Mouse (Mus musculus): Measurements from ENCODE around the gene Plekhg2. TPM values are rescaled to one million over a fixed set of nuclear protein-coding genes. Genes with fewer than 3 reads are reported as not detected.

Gene Plekhg2
- polyA plus RNA-seq (2014; fragmentation: Illumina TruSeq; extraction: RNeasy Lipid Tissue Mini Kit (QIAGEN cat#74804); ENCODE audit: insufficient read depth, low read depth, low replicate concordance), result 9.7 TPM

GRCm38 (mm10) chr7:28372251-28373108, at the start of gene Plekhg2:
TSS of gene Plekhg2 (minus strand) at chr7:28372599.

DNA sequence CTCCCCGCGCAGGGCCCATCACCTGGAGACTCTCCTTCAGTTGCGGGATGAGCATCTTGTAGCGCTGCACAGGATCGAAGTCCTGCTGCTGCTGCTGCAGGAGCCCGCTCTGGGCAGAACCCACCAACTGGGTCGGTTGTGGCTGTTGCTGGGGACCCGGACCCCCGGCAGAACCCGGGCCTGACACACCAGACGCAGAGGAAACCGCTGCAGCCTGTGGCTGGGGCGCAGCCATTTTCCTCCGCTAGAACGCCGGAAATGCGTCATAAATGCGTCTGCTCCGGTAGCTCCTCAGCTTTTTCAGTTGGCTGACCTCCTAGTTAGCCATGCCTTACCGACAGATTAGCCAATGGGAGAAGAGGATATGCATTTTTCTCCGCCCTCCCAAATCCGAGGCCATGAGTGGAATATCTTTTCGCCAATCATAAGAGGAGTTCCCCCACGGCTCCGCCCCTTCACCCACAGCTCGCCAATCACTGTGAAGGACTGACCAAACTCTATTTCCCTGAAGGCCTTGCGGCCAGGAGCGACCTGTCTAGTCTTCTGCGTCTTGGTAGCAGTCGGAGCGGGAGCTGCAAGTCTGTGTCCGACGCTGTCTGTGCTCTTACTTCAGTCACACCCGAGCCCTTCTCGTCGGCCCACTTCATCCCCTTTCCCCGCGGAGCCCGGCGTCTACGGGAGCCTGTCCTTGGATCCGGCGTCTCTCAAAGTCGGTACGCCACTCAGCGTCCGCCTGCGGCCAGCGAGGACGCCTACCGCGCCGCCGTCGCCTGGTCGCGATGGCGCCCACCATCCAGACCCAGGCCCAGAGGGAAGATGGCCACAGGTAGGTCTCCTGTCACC, 20.3 kb upstream of the Plekhg2 start, which contains the start of the genes Med29 and Paf1:
TSS of gene Med29 (minus strand) at position 280 of the 843 bp plus-strand sequence.
TSS of gene Paf1 (plus strand) at position 523 of the 843 bp plus-strand sequence.

GRCm38 (mm10) chr7:28380237-28381016, 8.0 kb upstream of the Plekhg2 start, which contains the start of gene Zfp36:
TSS of gene Zfp36 (minus strand) at chr7:28380253.

DNA sequence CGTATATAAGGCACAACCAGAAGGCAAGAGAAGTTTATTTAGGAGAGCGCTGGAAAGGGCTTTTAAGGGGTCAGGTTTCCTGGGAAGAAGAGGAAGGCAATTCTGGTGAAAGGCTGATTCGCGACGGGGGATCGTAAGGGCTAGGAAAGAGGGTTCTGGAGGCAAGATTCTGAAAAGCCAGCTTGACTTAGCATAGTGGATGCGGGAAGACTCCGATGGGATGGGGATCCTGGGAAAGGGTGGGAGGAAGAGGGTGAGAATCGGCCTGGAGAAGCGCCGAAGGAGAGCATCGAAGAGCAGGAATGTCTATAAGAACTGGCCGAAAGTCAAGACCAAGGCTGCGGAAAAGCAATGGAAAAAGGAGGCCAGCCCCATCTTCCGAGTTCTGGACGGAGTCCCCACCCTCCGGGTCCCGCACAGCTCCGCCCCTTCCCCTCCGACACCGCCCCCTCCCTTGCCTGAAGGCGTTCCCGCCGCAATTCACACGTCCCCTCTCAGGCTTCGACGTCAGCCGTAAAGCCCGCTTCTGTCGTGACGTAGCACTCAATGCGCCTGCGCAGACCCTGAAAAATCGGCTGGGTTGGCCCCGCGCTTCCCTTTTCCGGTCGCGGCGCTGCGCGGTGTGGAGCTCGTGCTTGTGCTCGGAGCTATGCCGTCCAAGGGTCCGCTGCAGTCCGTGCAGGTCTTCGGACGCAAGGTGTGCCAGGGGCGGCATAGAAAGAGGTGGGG, 22.1 kb downstream of the Plekhg2 start, which contains the start of gene Rps16:
TSS of gene Rps16 (plus strand) at position 498 of the 729 bp plus-strand sequence.

DNA sequence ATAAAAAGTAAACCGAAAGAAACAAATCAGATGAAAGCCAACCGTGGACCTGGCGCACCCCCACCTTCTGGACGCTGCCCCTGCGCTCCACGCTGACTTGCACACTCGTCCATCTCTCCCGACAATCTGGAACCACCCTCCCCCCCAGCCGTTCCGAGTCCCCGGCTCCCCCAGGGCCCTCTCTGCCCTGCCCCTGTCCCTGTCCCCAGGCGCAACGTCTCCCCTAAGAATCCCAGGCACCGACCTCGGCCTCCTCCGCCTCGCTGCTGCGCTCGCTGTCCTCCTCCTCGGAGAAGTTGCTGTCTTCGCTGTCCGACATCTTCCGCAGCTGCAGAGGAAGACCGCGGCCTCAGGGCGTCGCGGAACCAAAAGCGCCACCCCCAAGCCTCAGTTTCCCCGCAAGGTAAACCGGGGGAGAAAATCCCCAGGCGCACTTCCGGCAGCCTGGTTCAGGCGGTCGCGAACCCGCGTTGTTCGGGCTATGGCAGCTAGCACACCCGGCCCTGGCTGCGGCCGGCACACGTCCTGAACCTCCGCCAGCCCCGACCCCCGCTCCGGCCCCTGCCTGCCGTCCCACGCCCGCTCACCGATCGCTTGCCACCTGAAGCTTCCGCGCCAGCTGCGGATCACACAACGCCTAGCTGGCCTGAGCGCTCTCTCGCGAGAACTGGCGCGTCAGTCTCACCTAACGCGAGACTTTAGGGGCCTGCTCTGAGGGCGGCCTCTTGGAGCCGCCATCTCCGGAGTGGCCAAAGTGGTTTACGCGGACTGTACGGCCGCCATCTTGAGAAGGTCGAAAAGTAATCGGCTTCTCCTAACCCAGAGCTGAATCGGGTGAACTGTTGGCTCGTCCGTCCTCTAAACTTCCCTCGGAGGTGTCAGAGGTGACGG, 34.0 kb downstream of the Plekhg2 start, which contains the start of gene Supt5:
TSS of gene Supt5 (minus strand) at position 639 of the 891 bp plus-strand sequence.

DNA sequence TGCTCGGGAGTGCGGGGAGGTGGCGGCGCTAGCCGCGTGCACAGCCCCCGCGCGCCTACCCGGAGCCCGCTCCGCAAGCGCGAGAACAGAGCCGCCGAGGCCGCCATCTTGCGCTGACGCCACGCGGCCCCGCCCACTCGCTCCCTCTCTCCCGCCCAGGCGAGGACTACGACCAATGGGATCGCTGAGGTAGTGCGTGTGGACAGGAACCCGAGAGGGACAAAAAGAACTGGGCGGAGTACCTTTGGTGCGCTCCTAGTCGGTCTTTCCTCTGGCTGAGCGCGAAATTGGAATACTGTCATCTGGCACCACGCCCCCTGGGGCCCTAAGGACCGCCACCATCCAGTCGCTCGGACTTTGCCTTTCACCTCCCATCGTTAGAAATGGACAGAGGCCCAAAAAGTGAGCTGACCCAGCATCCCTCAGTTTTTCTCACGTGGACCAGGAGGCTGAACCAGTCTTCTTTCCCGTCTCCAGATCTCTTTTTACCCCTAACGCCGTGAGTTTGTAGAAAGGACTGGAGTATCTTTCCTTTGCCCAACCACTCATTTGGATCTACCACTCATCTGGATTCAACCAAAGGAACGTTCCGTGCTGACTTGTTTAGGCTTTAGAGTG, 60.4 kb downstream of the Plekhg2 start, which contains the start of gene Timm50:
TSS of gene Timm50 (minus strand) at position 147 of the 618 bp plus-strand sequence.

Other genes with a start within 250 kb of the Plekhg2 start
- 0.51 TPM for gene 9530053A07Rik, start 243.1 kb downstream of the Plekhg2 start, polyA plus RNA-seq (2014; fragmentation: Illumina TruSeq; extraction: RNeasy Lipid Tissue Mini Kit (QIAGEN cat#74804); ENCODE audit: insufficient read depth, low read depth, low replicate concordance)
- 63.8 TPM for gene Fbl, start 202.9 kb downstream of the Plekhg2 start, polyA plus RNA-seq (2014; fragmentation: Illumina TruSeq; extraction: RNeasy Lipid Tissue Mini Kit (QIAGEN cat#74804); ENCODE audit: insufficient read depth, low read depth, low replicate concordance)
- 9.0 TPM for gene Dyrk1b, start 193.1 kb downstream of the Plekhg2 start, polyA plus RNA-seq (2014; fragmentation: Illumina TruSeq; extraction: RNeasy Lipid Tissue Mini Kit (QIAGEN cat#74804); ENCODE audit: insufficient read depth, low read depth, low replicate concordance)
- 7.7 TPM for gene Eid2, start 104.7 kb downstream of the Plekhg2 start, polyA plus RNA-seq (2014; fragmentation: Illumina TruSeq; extraction: RNeasy Lipid Tissue Mini Kit (QIAGEN cat#74804); ENCODE audit: insufficient read depth, low read depth, low replicate concordance)
- gene Eid2b, start 94.9 kb downstream of the Plekhg2 start, polyA plus RNA-seq (2014; fragmentation: Illumina TruSeq; extraction: RNeasy Lipid Tissue Mini Kit (QIAGEN cat#74804); ENCODE audit: insufficient read depth, low read depth, low replicate concordance), result 7.7 TPM
- not detected for gene Selenov, start 81.4 kb downstream of the Plekhg2 start, polyA plus RNA-seq (2014; fragmentation: Illumina TruSeq; extraction: RNeasy Lipid Tissue Mini Kit (QIAGEN cat#74804); ENCODE audit: insufficient read depth, low read depth, low replicate concordance)
- gene Dll3, start 70.4 kb downstream of the Plekhg2 start, polyA plus RNA-seq (2014; fragmentation: Illumina TruSeq; extraction: RNeasy Lipid Tissue Mini Kit (QIAGEN cat#74804); ENCODE audit: insufficient read depth, low read depth, low replicate concordance), result not detected
- gene Timm50, start 60.5 kb downstream of the Plekhg2 start, polyA plus RNA-seq (2014; fragmentation: Illumina TruSeq; extraction: RNeasy Lipid Tissue Mini Kit (QIAGEN cat#74804); ENCODE audit: insufficient read depth, low read depth, low replicate concordance), result 32.3 TPM
- gene Supt5, start 33.9 kb downstream of the Plekhg2 start, polyA plus RNA-seq (2014; fragmentation: Illumina TruSeq; extraction: RNeasy Lipid Tissue Mini Kit (QIAGEN cat#74804); ENCODE audit: insufficient read depth, low read depth, low replicate concordance), result 34.2 TPM
- gene Rps16, start 21.9 kb downstream of the Plekhg2 start, polyA plus RNA-seq (2014; fragmentation: Illumina TruSeq; extraction: RNeasy Lipid Tissue Mini Kit (QIAGEN cat#74804); ENCODE audit: insufficient read depth, low read depth, low replicate concordance), result 1,955 TPM
- gene Zfp36, start 7.7 kb upstream of the Plekhg2 start, polyA plus RNA-seq (2014; fragmentation: Illumina TruSeq; extraction: RNeasy Lipid Tissue Mini Kit (QIAGEN cat#74804); ENCODE audit: insufficient read depth, low read depth, low replicate concordance), result 49.5 TPM
- 23.3 TPM for gene Med29, start 20.1 kb upstream of the Plekhg2 start, polyA plus RNA-seq (2014; fragmentation: Illumina TruSeq; extraction: RNeasy Lipid Tissue Mini Kit (QIAGEN cat#74804); ENCODE audit: insufficient read depth, low read depth, low replicate concordance)
- 56.4 TPM for gene Paf1, start 20.4 kb upstream of the Plekhg2 start, polyA plus RNA-seq (2014; fragmentation: Illumina TruSeq; extraction: RNeasy Lipid Tissue Mini Kit (QIAGEN cat#74804); ENCODE audit: insufficient read depth, low read depth, low replicate concordance)
- 140 TPM for gene Gmfg, start 64.8 kb upstream of the Plekhg2 start, polyA plus RNA-seq (2014; fragmentation: Illumina TruSeq; extraction: RNeasy Lipid Tissue Mini Kit (QIAGEN cat#74804); ENCODE audit: insufficient read depth, low read depth, low replicate concordance)
- gene Lrfn1, start 79.4 kb upstream of the Plekhg2 start, polyA plus RNA-seq (2014; fragmentation: Illumina TruSeq; extraction: RNeasy Lipid Tissue Mini Kit (QIAGEN cat#74804); ENCODE audit: insufficient read depth, low read depth, low replicate concordance), result 0.81 TPM
- gene Ifnl2, start 137.9 kb upstream of the Plekhg2 start, polyA plus RNA-seq (2014; fragmentation: Illumina TruSeq; extraction: RNeasy Lipid Tissue Mini Kit (QIAGEN cat#74804); ENCODE audit: insufficient read depth, low read depth, low replicate concordance), result not detected
- gene Ifnl3, start 150.2 kb upstream of the Plekhg2 start, polyA plus RNA-seq (2014; fragmentation: Illumina TruSeq; extraction: RNeasy Lipid Tissue Mini Kit (QIAGEN cat#74804); ENCODE audit: insufficient read depth, low read depth, low replicate concordance), result not detected
- gene Sycn, start 168.3 kb upstream of the Plekhg2 start, polyA plus RNA-seq (2014; fragmentation: Illumina TruSeq; extraction: RNeasy Lipid Tissue Mini Kit (QIAGEN cat#74804); ENCODE audit: insufficient read depth, low read depth, low replicate concordance), result not detected
- 0.65 TPM for gene Nccrp1, start 174.7 kb upstream of the Plekhg2 start, polyA plus RNA-seq (2014; fragmentation: Illumina TruSeq; extraction: RNeasy Lipid Tissue Mini Kit (QIAGEN cat#74804); ENCODE audit: insufficient read depth, low read depth, low replicate concordance)
- 12.4 TPM for gene Samd4b, start 225.5 kb upstream of the Plekhg2 start, polyA plus RNA-seq (2014; fragmentation: Illumina TruSeq; extraction: RNeasy Lipid Tissue Mini Kit (QIAGEN cat#74804); ENCODE audit: insufficient read depth, low read depth, low replicate concordance)
- 22.3 TPM for gene Pak4, start 225.6 kb upstream of the Plekhg2 start, polyA plus RNA-seq (2014; fragmentation: Illumina TruSeq; extraction: RNeasy Lipid Tissue Mini Kit (QIAGEN cat#74804); ENCODE audit: insufficient read depth, low read depth, low replicate concordance)

All from lung, adult 10 weeks (tissue).